Mouse (Mus musculus) forebrain, embryonic 14.5 days (tissue): ENCODE measurements around the gene Bcl9. TPM values are rescaled to one million over a fixed set of nuclear protein-coding genes. Genes with fewer than 3 reads are reported as not detected.

ENCODE experiments used
- ATAC-seq: fragments of 200-750 bp; cut with Nextera tagmentation; 2 replicates; pipeline ENCODE4 v1.8.0; 2017; ENCODE audit warnings: mild to moderate bottlenecking, moderate library complexity
- DNase-seq: peaks from one replicate; pipeline ENCODE4 v3.0.0-alpha.2; 2015; ENCODE audit warnings: low spot score
- H3K27ac ChIP-seq: fragments of 300-500 bp; sonication (generic); 2 replicates; pipeline ENCODE4 v1.5.1; 2014; ENCODE audit warnings: low read depth, mild to moderate bottlenecking, control low read depth, low read length, moderate library complexity
- H3K27me3 ChIP-seq: fragments of 300-500 bp; sonication (generic); replicated peaks from 2 replicates; pipeline ENCODE4 v1.6.1; 2014; ENCODE audit warnings: low read length, control low read depth, mixed read lengths; ENCODE audit not compliant: control insufficient read depth, insufficient read depth
- H3K36me3 ChIP-seq: fragments of 300-500 bp; sonication (generic); 2 replicates; pipeline ENCODE4 v1.6.1; 2014; ENCODE audit warnings: low read length, control low read depth; ENCODE audit not compliant: control insufficient read depth, insufficient read depth
- H3K4me1 ChIP-seq: fragments of 300-500 bp; sonication (generic); 2 replicates; pipeline ENCODE4 v1.6.1; 2014; ENCODE audit warnings: antibody characterized with exemption, low read length, control low read depth; ENCODE audit not compliant: control insufficient read depth, insufficient read depth
- H3K4me2 ChIP-seq: fragments of 300-500 bp; sonication (generic); 2 replicates; pipeline ENCODE4 v1.6.1; 2014; ENCODE audit warnings: mild to moderate bottlenecking, control low read depth, low read length
- H3K4me3 ChIP-seq: fragments of 300-500 bp; sonication (generic); 2 replicates; pipeline ENCODE4 v1.5.1; 2014; ENCODE audit warnings: low read depth, low read length, control low read depth
- H3K9ac ChIP-seq: fragments of 300-500 bp; sonication (generic); 2 replicates; pipeline ENCODE4 v1.6.1; 2014; ENCODE audit warnings: mild to moderate bottlenecking, low read length, control low read depth, moderate library complexity
- H3K9me3 ChIP-seq: fragments of 300-500 bp; sonication (generic); replicated peaks from 2 replicates; pipeline ENCODE4 v1.6.1; 2016; ENCODE audit warnings: low read length, control low read depth, mixed read lengths; ENCODE audit not compliant: control insufficient read depth
- WGBS: fragments of 180-500 bp; shearing (Covaris S2); extraction: QIAGEN DNeasy Blood & Tissue Kit; methylation state at CpG from one replicate; pipeline ENCODE4 v1.1.7; 2014; 5-methylcytosine and 5-hydroxymethylcytosine counted together
- polyA plus RNA-seq: library from polyadenylated mRNA; unstranded; fragments of >200 nt; fragmentation: Nextera tagmentation; extraction: Ambion mirVana; gene quantifications from 2 replicates; pipeline ENCODE4 v1.2.1, GENCODE M21; 2014

The Bcl9 gene
- polyA plus RNA-seq, 1 experiment from 2014 or later = 54.6 TPM

- Histone ChIP-seq H3K9me3 (no peaks in the 10 kb centered on the region), H3K27me3 (no peaks in the 10 kb centered on the region), H3K4me1 (no peaks in the 10 kb centered on the region; the same call in 1 of the 2 replicates), H3K36me3 (no peaks in the 10 kb centered on the region), H3K9ac (no peak overlapping the region), H3K4me3 (no peak overlapping the region), H3K27ac (no peak overlapping the region), H3K4me2 (no peak overlapping the region)
- WGBS = 54% methylated on average over 1 of the region's 1 CpGs
- DNase-seq = no peak
- no peak for ATAC-seq
Measured at GRCm38 (mm10) chr3:97157308-97157707, 140.4 kb downstream of the Bcl9 start.

GRCm38 (mm10) chr3:97156431-97156830 is 141.3 kb downstream of the Bcl9 start:
- Histone ChIP-seq H3K9ac (no peak overlapping the region), H3K27ac (no peak overlapping the region), H3K4me3 (no peak overlapping the region), H3K9me3 (no peaks in the 10 kb centered on the region), H3K4me2 (no peak overlapping the region), H3K27me3 (no peaks in the 10 kb centered on the region), H3K36me3 (no peaks in the 10 kb centered on the region), H3K4me1 (no peaks in the 10 kb centered on the region; the same call in 1 of the 2 replicates)
- DNase-seq = no peak
- ATAC-seq = no peak
- WGBS = 96% methylated on average over 6 of the region's 6 CpGs

Other genes with a start within 250 kb of the Bcl9 start
- gene Acp6, start 139.1 kb downstream of the Bcl9 start, polyA plus RNA-seq = 15.6 and 20.4 TPM in 2 replicates
- not detected in 2 replicates for gene Olfr1402, start 124.1 kb upstream of the Bcl9 start, polyA plus RNA-seq